Mouse (Mus musculus): ENCODE measurements at regions not wholly inside any gene's neighbourhood (a gene's known extent, or its start where the extent isn't known, plus 50 kb on each side); places are given as distances from the start of the nearest gene placed in this dataset.

- DNase-seq (ENCODE audit: low read depth, low spot score): no peak
These were observed 164.0 kb downstream of the 3100002H09Rik start for GRCm38 (mm10) chr4:124446615-124447014.

- no peak for DNase-seq (ENCODE audit: low read depth, low spot score)
These were observed 166.9 kb downstream of the 3100002H09Rik start for GRCm38 (mm10) chr4:124443613-124444108.

GRCm38 (mm10) chr4:124443130-124443503, 167.5 kb downstream of the 3100002H09Rik start:
- no peak for DNase-seq (ENCODE audit: low read depth, low spot score)

GRCm38 (mm10) chr4:124442491-124443129, 168.0 kb downstream of the 3100002H09Rik start:
- DNase-seq (ENCODE audit: low read depth, low spot score): no peak

- no peak for DNase-seq (ENCODE audit: low read depth, low spot score)
These were observed 168.7 kb downstream of the 3100002H09Rik start for GRCm38 (mm10) chr4:124441737-124442487.

GRCm38 (mm10) chr4:124435040-124435434, 175.6 kb downstream of the 3100002H09Rik start:
- no peak for DNase-seq (ENCODE audit: low read depth, low spot score)

- no peak for DNase-seq (ENCODE audit: low read depth, low spot score)
These were observed 176.3 kb downstream of the 3100002H09Rik start for GRCm38 (mm10) chr4:124434059-124435039.

GRCm38 (mm10) chr4:124433506-124433905, 177.1 kb downstream of the 3100002H09Rik start:
- no peak for DNase-seq (ENCODE audit: low read depth, low spot score)

- DNase-seq (ENCODE audit: low read depth, low spot score): no peak
These were observed 179.4 kb downstream of the 3100002H09Rik start for GRCm38 (mm10) chr4:124431193-124431592.

GRCm38 (mm10) chr4:124428844-124429243, 181.8 kb downstream of the 3100002H09Rik start:
- DNase-seq (ENCODE audit: low read depth, low spot score): no peak

GRCm38 (mm10) chr4:124422406-124422805, 188.2 kb downstream of the 3100002H09Rik start:
- no peak for DNase-seq (ENCODE audit: low read depth, low spot score)

GRCm38 (mm10) chr4:124418431-124418830, 192.2 kb downstream of the 3100002H09Rik start:
- DNase-seq (ENCODE audit: low read depth, low spot score): no peak

GRCm38 (mm10) chr4:124417176-124417575, 193.4 kb downstream of the 3100002H09Rik start:
- no peak for DNase-seq (ENCODE audit: low read depth, low spot score)

GRCm38 (mm10) chr4:124416266-124416665, 194.3 kb downstream of the 3100002H09Rik start:
- no peak for DNase-seq (ENCODE audit: low read depth, low spot score)

GRCm38 (mm10) chr4:124414386-124414785, 196.2 kb downstream of the 3100002H09Rik start:
- no peak for DNase-seq (ENCODE audit: low read depth, low spot score)

GRCm38 (mm10) chr4:124409279-124409678, 201.3 kb downstream of the 3100002H09Rik start:
- DNase-seq (ENCODE audit: low read depth, low spot score): no peak

- no peak for DNase-seq (ENCODE audit: low read depth, low spot score)
These were observed 208.5 kb downstream of the 3100002H09Rik start for GRCm38 (mm10) chr4:124402075-124402474.

GRCm38 (mm10) chr4:124400741-124401140, 209.9 kb downstream of the 3100002H09Rik start:
- no peak for DNase-seq (ENCODE audit: low read depth, low spot score)

- DNase-seq (ENCODE audit: low read depth, low spot score): no peak
These were observed 210.4 kb downstream of the 3100002H09Rik start for GRCm38 (mm10) chr4:124400136-124400675.

GRCm38 (mm10) chr4:124398354-124398753, 212.2 kb downstream of the 3100002H09Rik start:
- no peak for DNase-seq (ENCODE audit: low read depth, low spot score)

- DNase-seq (ENCODE audit: low read depth, low spot score): no peak
These were observed 213.9 kb downstream of the 3100002H09Rik start for GRCm38 (mm10) chr4:124396566-124397283.
